Mouse (Mus musculus): ENCODE data around the gene C130026I21Rik. TPM values are rescaled to one million over a fixed set of nuclear protein-coding genes. Genes with fewer than 3 reads are reported as not detected.
"Not testable (repeated sequence)": the region's sequence is repeated elsewhere in the genome, so short reads cannot be mapped to it uniquely, and the experiment has no call there.

Gene C130026I21Rik
- polyA plus RNA-seq, 1 experiment from 2014 or later, result 0.35 TPM

GRCm38 (mm10) chr1:85099081-85099480, 171.3 kb downstream of the C130026I21Rik start:
- H3K9ac ChIP-seq (ENCODE audit: low read depth, low read length); H3K4me3 ChIP-seq (ENCODE audit: low read depth, low read length); H3K4me1 ChIP-seq (ENCODE audit: control insufficient read depth, insufficient read depth, low read length); DNase-seq (ENCODE audit: low spot score); ATAC-seq (ENCODE audit: low read depth); H3K4me2 ChIP-seq (ENCODE audit: low read depth, low read length); H3K36me3 ChIP-seq (ENCODE audit: control insufficient read depth, insufficient read depth, low read length); H3K9me3 ChIP-seq (ENCODE audit: control insufficient read depth, low read length); H3K27ac ChIP-seq (replicated peaks; ENCODE audit: low read depth, low read length); H3K27me3 ChIP-seq (replicated peaks; ENCODE audit: control insufficient read depth, insufficient read depth, low read length): not testable (repeated sequence)
- WGBS, result 86% methylated on average over 6 of the region's 7 CpGs

- WGBS, result 83% methylated on average over 6 of the region's 7 CpGs
Measured at GRCm38 (mm10) chr1:85093011-85093572, 177.3 kb downstream of the C130026I21Rik start.

GRCm38 (mm10) chr1:85092169-85092568, 178.2 kb downstream of the C130026I21Rik start:
- not testable (repeated sequence) for H3K4me3 ChIP-seq (ENCODE audit: low read depth, low read length); DNase-seq (ENCODE audit: low spot score); H3K27ac ChIP-seq (replicated peaks; ENCODE audit: low read depth, low read length); H3K9me3 ChIP-seq (ENCODE audit: control insufficient read depth, low read length); H3K9ac ChIP-seq (ENCODE audit: low read depth, low read length); H3K36me3 ChIP-seq (ENCODE audit: control insufficient read depth, insufficient read depth, low read length); ATAC-seq (ENCODE audit: low read depth); H3K4me1 ChIP-seq (ENCODE audit: control insufficient read depth, insufficient read depth, low read length); H3K4me2 ChIP-seq (ENCODE audit: low read depth, low read length); H3K27me3 ChIP-seq (replicated peaks; ENCODE audit: control insufficient read depth, insufficient read depth, low read length)
- 38% methylated on average over 1 of the region's 3 CpGs for WGBS

More at GRCm38 (mm10) chr1:85093011-85093572, 177.3 kb downstream of the C130026I21Rik start:
- not testable (repeated sequence) for ATAC-seq (ENCODE audit: low read depth); H3K36me3 ChIP-seq (ENCODE audit: control insufficient read depth, insufficient read depth, low read length); H3K4me3 ChIP-seq (ENCODE audit: low read depth, low read length); H3K9ac ChIP-seq (ENCODE audit: low read depth, low read length); H3K4me1 ChIP-seq (ENCODE audit: control insufficient read depth, insufficient read depth, low read length); H3K27ac ChIP-seq (replicated peaks; ENCODE audit: low read depth, low read length); H3K27me3 ChIP-seq (replicated peaks; ENCODE audit: control insufficient read depth, insufficient read depth, low read length); DNase-seq (ENCODE audit: low spot score); H3K9me3 ChIP-seq (ENCODE audit: control insufficient read depth, low read length); H3K4me2 ChIP-seq (ENCODE audit: low read depth, low read length)

GRCm38 (mm10) chr1:85086211-85086610, 184.2 kb downstream of the C130026I21Rik start:
- H3K9ac ChIP-seq (ENCODE audit: low read depth, low read length); H3K4me3 ChIP-seq (ENCODE audit: low read depth, low read length); H3K27me3 ChIP-seq (replicated peaks; ENCODE audit: control insufficient read depth, insufficient read depth, low read length); ATAC-seq (ENCODE audit: low read depth); H3K9me3 ChIP-seq (ENCODE audit: control insufficient read depth, low read length); H3K27ac ChIP-seq (replicated peaks; ENCODE audit: low read depth, low read length); H3K4me1 ChIP-seq (ENCODE audit: control insufficient read depth, insufficient read depth, low read length); DNase-seq (ENCODE audit: low spot score); H3K36me3 ChIP-seq (ENCODE audit: control insufficient read depth, insufficient read depth, low read length); H3K4me2 ChIP-seq (ENCODE audit: low read depth, low read length): not testable (repeated sequence)
- WGBS, result 67% methylated on average over 1 of the region's 1 CpGs

- not testable (repeated sequence) for H3K36me3 ChIP-seq (ENCODE audit: control insufficient read depth, insufficient read depth, low read length); DNase-seq (ENCODE audit: low spot score); H3K4me3 ChIP-seq (ENCODE audit: low read depth, low read length); H3K4me1 ChIP-seq (ENCODE audit: control insufficient read depth, insufficient read depth, low read length); H3K27ac ChIP-seq (replicated peaks; ENCODE audit: low read depth, low read length); H3K9ac ChIP-seq (ENCODE audit: low read depth, low read length); H3K9me3 ChIP-seq (ENCODE audit: control insufficient read depth, low read length); H3K27me3 ChIP-seq (replicated peaks; ENCODE audit: control insufficient read depth, insufficient read depth, low read length); ATAC-seq (ENCODE audit: low read depth); H3K4me2 ChIP-seq (ENCODE audit: low read depth, low read length)
- WGBS, result 72% methylated on average over 3 of the region's 3 CpGs
Measured at GRCm38 (mm10) chr1:85084803-85085202, 185.6 kb downstream of the C130026I21Rik start.

- ATAC-seq (ENCODE audit: low read depth); H3K27ac ChIP-seq (replicated peaks; ENCODE audit: low read depth, low read length); DNase-seq (ENCODE audit: low spot score); H3K4me2 ChIP-seq (ENCODE audit: low read depth, low read length); H3K27me3 ChIP-seq (replicated peaks; ENCODE audit: control insufficient read depth, insufficient read depth, low read length); H3K9me3 ChIP-seq (ENCODE audit: control insufficient read depth, low read length); H3K36me3 ChIP-seq (ENCODE audit: control insufficient read depth, insufficient read depth, low read length); H3K4me3 ChIP-seq (ENCODE audit: low read depth, low read length); H3K9ac ChIP-seq (ENCODE audit: low read depth, low read length); H3K4me1 ChIP-seq (ENCODE audit: control insufficient read depth, insufficient read depth, low read length): not testable (repeated sequence)
- WGBS, result 69% methylated on average over 3 of the region's 3 CpGs
Measured at GRCm38 (mm10) chr1:85073099-85073498, 197.3 kb downstream of the C130026I21Rik start.

- not testable (repeated sequence) for H3K4me3 ChIP-seq (ENCODE audit: low read depth, low read length); DNase-seq (ENCODE audit: low spot score); H3K9me3 ChIP-seq (ENCODE audit: control insufficient read depth, low read length); H3K4me1 ChIP-seq (ENCODE audit: control insufficient read depth, insufficient read depth, low read length); H3K4me2 ChIP-seq (ENCODE audit: low read depth, low read length); H3K27ac ChIP-seq (replicated peaks; ENCODE audit: low read depth, low read length); H3K36me3 ChIP-seq (ENCODE audit: control insufficient read depth, insufficient read depth, low read length); H3K9ac ChIP-seq (ENCODE audit: low read depth, low read length); H3K27me3 ChIP-seq (replicated peaks; ENCODE audit: control insufficient read depth, insufficient read depth, low read length); ATAC-seq (ENCODE audit: low read depth)
- 64% methylated on average over 3 of the region's 3 CpGs for WGBS
Measured at GRCm38 (mm10) chr1:85071690-85072089, 198.7 kb downstream of the C130026I21Rik start.

- H3K4me3 ChIP-seq (ENCODE audit: low read depth, low read length); H3K9ac ChIP-seq (ENCODE audit: low read depth, low read length); H3K27ac ChIP-seq (replicated peaks; ENCODE audit: low read depth, low read length); H3K4me2 ChIP-seq (ENCODE audit: low read depth, low read length); ATAC-seq (ENCODE audit: low read depth); H3K27me3 ChIP-seq (replicated peaks; ENCODE audit: control insufficient read depth, insufficient read depth, low read length); H3K36me3 ChIP-seq (ENCODE audit: control insufficient read depth, insufficient read depth, low read length); H3K4me1 ChIP-seq (ENCODE audit: control insufficient read depth, insufficient read depth, low read length); DNase-seq (ENCODE audit: low spot score); H3K9me3 ChIP-seq (ENCODE audit: control insufficient read depth, low read length): not testable (repeated sequence)
- WGBS, result 70% methylated on average over 4 of the region's 6 CpGs
Measured at GRCm38 (mm10) chr1:85035801-85036200, 234.6 kb downstream of the C130026I21Rik start.

GRCm38 (mm10) chr1:85034394-85034793, 236.0 kb downstream of the C130026I21Rik start:
- H3K27ac ChIP-seq (replicated peaks; ENCODE audit: low read depth, low read length); DNase-seq (ENCODE audit: low spot score); H3K9me3 ChIP-seq (ENCODE audit: control insufficient read depth, low read length); H3K27me3 ChIP-seq (replicated peaks; ENCODE audit: control insufficient read depth, insufficient read depth, low read length); H3K36me3 ChIP-seq (ENCODE audit: control insufficient read depth, insufficient read depth, low read length); H3K4me1 ChIP-seq (ENCODE audit: control insufficient read depth, insufficient read depth, low read length); H3K4me3 ChIP-seq (ENCODE audit: low read depth, low read length); H3K4me2 ChIP-seq (ENCODE audit: low read depth, low read length); H3K9ac ChIP-seq (ENCODE audit: low read depth, low read length); ATAC-seq (ENCODE audit: low read depth): not testable (repeated sequence)
- 67% methylated on average over 3 of the region's 4 CpGs for WGBS
